Mouse (Mus musculus): ENCODE measurements around the gene Faap24. TPM values are rescaled to one million over a fixed set of nuclear protein-coding genes. Genes with fewer than 3 reads are reported as not detected.

Gene Faap24
- polyA plus RNA-seq (2017; shearing (Covaris generic)), result 10 to 100 TPM; 23.8 to 28.5 TPM

DNA sequence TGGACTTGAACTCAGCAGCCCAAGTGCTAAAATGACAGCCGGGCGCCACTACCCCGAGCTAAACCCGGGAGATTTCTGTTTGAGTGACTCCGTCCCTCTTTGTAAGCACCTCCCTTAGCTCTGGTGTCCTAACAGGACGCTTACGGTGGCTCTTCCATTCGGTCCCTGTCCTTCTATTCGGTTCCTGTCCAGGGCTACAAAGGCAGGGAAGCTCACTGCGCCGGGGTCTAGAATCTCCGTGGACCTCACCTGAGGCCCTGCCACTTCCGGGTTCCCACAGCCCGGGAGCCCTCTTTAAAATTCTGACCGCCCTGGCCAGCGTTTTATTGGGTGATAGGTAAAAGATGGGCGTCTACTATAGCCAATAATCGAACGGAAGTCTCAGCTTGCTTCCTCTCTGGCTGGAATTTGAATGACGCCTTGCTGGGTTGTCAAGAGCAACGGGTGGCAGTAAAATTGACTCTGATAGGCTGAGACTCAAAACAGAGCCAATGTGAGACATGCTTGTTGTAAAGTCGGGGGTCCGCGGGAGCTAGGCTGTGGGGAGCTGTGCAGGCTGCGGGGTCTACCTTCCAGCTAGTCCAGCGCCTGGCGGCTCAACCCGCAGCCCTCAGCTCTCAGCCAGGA lies at the start of gene Faap24, which contains the start of gene Cep89:
Faap24 (minus strand) TSS at position 295 of the 627 bp plus-strand sequence.
Cep89 (plus strand) TSS at position 494 of the 627 bp plus-strand sequence.

Other genes starting within 250 kb of the Faap24 start
- 10 to 100 TPM in 1 of 2 experiments, not detected in 1; 26.5 TPM for gene Slc7a10, start 210.5 kb downstream of the Faap24 start, polyA plus RNA-seq (2017; shearing (Covaris generic))
- 1 to 10 TPM in 1 of 2 experiments, not detected in 1; 7.6 TPM for gene Lrp3, start 181.3 kb downstream of the Faap24 start, polyA plus RNA-seq (2017; shearing (Covaris generic))
- gene Gpatch1, start 78.4 kb downstream of the Faap24 start, polyA plus RNA-seq (2017; shearing (Covaris generic)), result 10 to 100 TPM; 20.4 to 21.6 TPM
- gene Rhpn2, start 62.7 kb downstream of the Faap24 start, polyA plus RNA-seq (2017; shearing (Covaris generic)), result under 1 TPM; 0.66 to 0.95 TPM
- gene Cep89, start 199 bp upstream of the Faap24 start, polyA plus RNA-seq (2017; shearing (Covaris generic)), result 10 to 100 TPM; 14.2 to 14.9 TPM
- gene Slc7a9, start 52.0 kb upstream of the Faap24 start, polyA plus RNA-seq (2017; shearing (Covaris generic)), result not detected
- under 1 TPM; 0.14 to 0.27 TPM for gene Tdrd12, start 140.9 kb upstream of the Faap24 start, polyA plus RNA-seq (2017; shearing (Covaris generic))
- gene Nudt19, start 159.5 kb upstream of the Faap24 start, polyA plus RNA-seq (2017; shearing (Covaris generic)), result 10 to 100 TPM; 56.4 to 67.1 TPM
- under 1 TPM in 1 of 2 experiments, not detected in 1; 0.36 TPM for gene Rgs9bp, start 188.7 kb upstream of the Faap24 start, polyA plus RNA-seq (2017; shearing (Covaris generic))
- 10 to 100 TPM; 52.5 to 65.7 TPM for gene Ankrd27, start 189.4 kb upstream of the Faap24 start, polyA plus RNA-seq (2017; shearing (Covaris generic))